Mouse (Mus musculus): ENCODE results near the gene Ucma.

DNA sequence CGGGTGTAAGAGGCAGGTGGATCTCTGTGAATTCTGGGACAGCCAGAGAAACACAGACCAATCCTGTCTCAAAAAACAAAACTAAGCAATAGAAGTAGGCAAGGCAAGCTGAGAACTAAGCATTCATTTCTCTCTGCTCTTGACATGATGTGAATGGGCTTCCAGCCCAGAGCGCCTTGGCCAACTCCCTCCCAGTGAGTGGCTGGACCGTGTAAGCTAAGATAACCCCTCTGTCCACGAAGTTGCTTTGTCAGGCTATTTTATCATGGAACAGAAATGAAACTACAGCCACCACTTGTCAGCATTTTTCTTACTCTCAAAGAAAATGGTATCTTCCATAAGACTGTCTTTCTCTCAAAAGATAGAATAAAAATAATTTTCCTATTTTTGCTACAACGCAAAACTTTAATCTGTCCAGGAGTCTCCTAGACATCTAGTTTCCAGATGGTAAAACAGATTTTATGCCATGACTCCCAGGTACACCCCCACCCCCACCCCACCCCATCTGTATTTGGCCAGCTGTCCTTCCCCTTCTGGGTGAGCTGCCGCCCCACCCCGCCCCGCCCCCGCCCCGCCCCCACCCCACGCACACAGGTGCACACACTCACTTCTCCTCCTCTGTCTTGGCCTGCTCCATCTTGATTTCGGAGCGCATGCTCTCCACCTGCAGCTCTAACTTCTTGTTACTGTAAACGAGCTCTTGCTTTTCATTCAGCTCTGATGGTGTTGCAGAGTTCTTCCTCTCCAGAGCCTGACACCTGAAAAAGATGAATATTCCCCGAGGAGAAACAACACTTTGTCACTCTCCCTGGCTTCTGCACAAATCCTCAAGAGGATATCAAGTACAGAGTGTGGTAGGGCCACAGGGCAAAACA lies 57.9 kb downstream of the Ucma start:
- TF ChIP-seq POLR2A (IDR thresholded peaks at IDR 0.05; ENCODE audit: low read depth, low read length): no peak
- no peak for TF ChIP-seq CTCF (conservative IDR thresholded peaks at IDR 0.05; ENCODE audit: insufficient read depth, insufficient read length, low read depth, low read length)

All from kidney, adult 2 months (tissue).